Mouse (Mus musculus) forebrain, embryonic 12.5 days (tissue): ENCODE measurements around the gene Lypd4. TPM values are rescaled to one million over a fixed set of nuclear protein-coding genes. Genes with fewer than 3 reads are reported as not detected.
"Not testable (repeated sequence)": the region's sequence is repeated elsewhere in the genome, so short reads cannot be mapped to it uniquely, and the experiment has no call there.

Experiments used
- ATAC-seq: fragments of 200-750 bp; cut with Nextera tagmentation; 2 replicates; pipeline ENCODE4 v1.8.0; 2017; ENCODE audit warnings: moderate TSS enrichment; ENCODE audit not compliant: low FRiP score
- H3K27ac ChIP-seq: fragments of 300-500 bp; sonication (generic); 2 replicates; pipeline ENCODE4 v1.5.1; 2016; ENCODE audit warnings: mild to moderate bottlenecking
- H3K27me3 ChIP-seq: fragments of 300-500 bp; sonication (generic); 2 replicates; pipeline ENCODE4 v1.6.1; 2016; ENCODE audit warnings: mild to moderate bottlenecking
- H3K36me3 ChIP-seq: fragments of 300-500 bp; sonication (generic); replicated peaks from 2 replicates; pipeline ENCODE4 v1.6.1; 2016; ENCODE audit warnings: mild to moderate bottlenecking
- H3K4me1 ChIP-seq: fragments of 300-500 bp; sonication (generic); 2 replicates; pipeline ENCODE4 v1.6.1; 2016
- H3K4me2 ChIP-seq: fragments of 300-500 bp; sonication (generic); 2 replicates; pipeline ENCODE4 v1.6.1; 2016; ENCODE audit warnings: mild to moderate bottlenecking, moderate library complexity
- H3K4me3 ChIP-seq: fragments of 300-500 bp; sonication (generic); replicated peaks from 2 replicates; pipeline ENCODE4 v1.5.1; 2016; ENCODE audit warnings: mild to moderate bottlenecking
- H3K9ac ChIP-seq: fragments of 300-500 bp; sonication (generic); 2 replicates; pipeline ENCODE4 v1.6.1; 2016; ENCODE audit warnings: mild to moderate bottlenecking
- H3K9me3 ChIP-seq: fragments of 300-500 bp; sonication (generic); 2 replicates; pipeline ENCODE4 v1.6.1; 2016
- WGBS: fragments of 180-500 bp; shearing (Covaris S2); methylation state at CpG from one replicate; pipeline ENCODE4 v1.1.7; 2016; 5-methylcytosine and 5-hydroxymethylcytosine counted together
- polyA plus RNA-seq: library from polyadenylated mRNA; unstranded; fragments of >200 nt; fragmentation: Nextera tagmentation; extraction: Ambion mirVana; gene quantifications from 2 replicates; pipeline ENCODE4 v1.2.1, GENCODE M21; 2016

Lypd4 gene
- polyA plus RNA-seq, 1 experiment from 2014 or later = not detected

DNA sequence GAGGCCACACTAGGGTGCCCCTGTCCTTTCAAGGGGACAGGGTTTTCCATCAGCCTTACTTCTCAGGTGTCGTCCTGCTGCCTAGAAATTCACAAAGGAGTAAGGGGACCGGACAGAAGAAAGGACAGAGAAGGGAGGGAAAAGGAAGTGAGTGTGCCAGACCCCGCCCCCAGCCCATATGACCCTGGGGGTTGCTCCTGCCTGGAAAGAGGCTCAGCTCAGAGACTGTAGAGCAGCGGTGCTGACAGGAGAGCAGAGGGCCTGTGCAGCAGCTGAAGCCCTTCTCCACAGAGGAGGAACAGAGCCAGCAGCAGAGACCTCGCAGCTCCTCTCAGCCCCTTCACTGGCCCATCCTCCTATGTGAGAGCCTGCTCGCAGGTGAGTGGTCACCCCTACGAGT, 16.0 kb downstream of the Lypd4 start:
- no peaks in the 10 kb centered on the region for H3K9me3 ChIP-seq
- H3K27me3 ChIP-seq = no peaks in the 10 kb centered on the region
- no peak overlapping the region for H3K9ac ChIP-seq
- WGBS = 43% methylated on average over 7 of the region's 7 CpGs
- H3K27ac ChIP-seq = no peak overlapping the region
- no peak for ATAC-seq
- H3K36me3 ChIP-seq = no peaks in the 10 kb centered on the region
- H3K4me1 ChIP-seq = peaks cover 14% of the 10 kb centered on the region
- H3K4me3 ChIP-seq = no peak overlapping the region
- H3K4me2 ChIP-seq = no peak overlapping the region

- Histone ChIP-seq H3K4me2 (no peak overlapping the region), H3K4me3 (no peak overlapping the region), H3K27me3 (no peaks in the 10 kb centered on the region), H3K4me1 (peaks cover 14% of the 10 kb centered on the region), H3K27ac (no peak overlapping the region), H3K36me3 (no peaks in the 10 kb centered on the region), H3K9me3 (no peaks in the 10 kb centered on the region), H3K9ac (no peak overlapping the region)
- ATAC-seq = no peak
Measured at GRCm38 (mm10) chr7:24853233-24853563, 16.5 kb downstream of the Lypd4 start.

- Histone ChIP-seq H3K4me3 (no peak overlapping the region), H3K27me3 (no peaks in the 10 kb centered on the region), H3K36me3 (no peaks in the 10 kb centered on the region), H3K4me1 (peaks cover 14% of the 10 kb centered on the region), H3K9ac (no peak overlapping the region), H3K4me2 (no peak overlapping the region), H3K27ac (0 out of 2 replicates have a peak overlapping the region, but pooled peaks have one; percentile 25), H3K9me3 (no peaks in the 10 kb centered on the region)
- whole genome bisulfite sequencing = 87% methylated on average over 8 of the region's 8 CpGs
- no peak for ATAC-seq
Measured at GRCm38 (mm10) chr7:24852557-24853232, 17.0 kb downstream of the Lypd4 start.

DNA sequence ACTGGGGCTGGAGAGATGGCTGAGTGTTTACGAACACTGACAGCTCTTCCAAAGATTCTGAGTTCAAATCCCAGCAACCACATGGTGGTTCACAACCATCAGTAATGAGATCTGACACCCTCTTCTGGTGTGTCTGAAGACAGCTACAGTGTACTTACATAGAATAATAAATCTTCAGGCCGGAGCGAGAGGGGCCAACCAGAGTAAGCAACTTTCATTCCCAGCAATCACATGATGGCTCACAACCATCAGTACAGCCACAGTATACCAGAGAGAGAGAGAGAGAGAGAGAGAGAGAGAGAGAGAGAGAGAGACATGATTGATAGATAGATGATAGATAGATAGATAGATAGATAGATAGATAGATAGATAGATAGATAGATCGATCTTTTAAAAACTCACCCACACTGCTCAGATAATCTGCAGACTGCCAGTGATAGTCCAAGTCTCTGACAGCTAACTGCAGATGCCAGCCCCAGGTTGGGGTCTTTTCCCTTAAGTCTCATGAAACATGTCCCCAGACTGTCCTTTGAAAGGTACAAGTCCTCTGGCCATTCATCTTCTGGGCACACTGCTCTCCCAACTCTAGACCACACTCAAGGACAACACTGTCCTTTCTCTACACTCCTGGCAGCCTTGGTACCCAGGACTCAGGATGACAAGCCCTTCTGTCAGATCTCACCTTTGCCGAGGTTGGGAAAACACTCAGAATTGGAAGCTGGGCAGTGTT, 18.0 kb downstream of the Lypd4 start:
- no peak overlapping the region for H3K4me2 ChIP-seq
- no peak for ATAC-seq
- H3K9me3 ChIP-seq = no peaks in the 10 kb centered on the region
- no peak overlapping the region for H3K27ac ChIP-seq
- WGBS = 82% methylated on average over 5 of the region's 5 CpGs
- no peak overlapping the region for H3K4me3 ChIP-seq
- H3K9ac ChIP-seq = no peak overlapping the region
- no peaks in the 10 kb centered on the region for H3K27me3 ChIP-seq
- no peaks in the 10 kb centered on the region for H3K36me3 ChIP-seq
- peaks cover 10% of the 10 kb centered on the region for H3K4me1 ChIP-seq

GRCm38 (mm10) chr7:24850899-24851303, 18.8 kb downstream of the Lypd4 start:
- Histone ChIP-seq H3K9me3 (no peaks in the 10 kb centered on the region), H3K27ac (no peak overlapping the region), H3K4me2 (no peak overlapping the region), H3K27me3 (no peaks in the 10 kb centered on the region), H3K36me3 (no peaks in the 10 kb centered on the region), H3K4me1 (peaks cover 8% of the 10 kb centered on the region), H3K9ac (no peak overlapping the region), H3K4me3 (no peak overlapping the region)
- no peak; the same call in 1 of the 2 replicates for ATAC-seq
- 38% methylated on average over 6 of the region's 6 CpGs for WGBS

GRCm38 (mm10) chr7:24850162-24850561, 19.6 kb downstream of the Lypd4 start:
- no peak overlapping the region for H3K4me3 ChIP-seq
- no peaks in the 10 kb centered on the region for H3K27me3 ChIP-seq
- 0 out of 2 replicates have a peak overlapping the region, but pooled peaks have one; percentile 43 for H3K27ac ChIP-seq
- WGBS = 30% methylated on average over 5 of the region's 5 CpGs
- no peak overlapping the region for H3K4me2 ChIP-seq
- H3K9me3 ChIP-seq = no peaks in the 10 kb centered on the region
- H3K36me3 ChIP-seq = no peaks in the 10 kb centered on the region
- H3K9ac ChIP-seq = no peak overlapping the region
- H3K4me1 ChIP-seq = peaks cover 8% of the 10 kb centered on the region
- no peak for ATAC-seq

DNA sequence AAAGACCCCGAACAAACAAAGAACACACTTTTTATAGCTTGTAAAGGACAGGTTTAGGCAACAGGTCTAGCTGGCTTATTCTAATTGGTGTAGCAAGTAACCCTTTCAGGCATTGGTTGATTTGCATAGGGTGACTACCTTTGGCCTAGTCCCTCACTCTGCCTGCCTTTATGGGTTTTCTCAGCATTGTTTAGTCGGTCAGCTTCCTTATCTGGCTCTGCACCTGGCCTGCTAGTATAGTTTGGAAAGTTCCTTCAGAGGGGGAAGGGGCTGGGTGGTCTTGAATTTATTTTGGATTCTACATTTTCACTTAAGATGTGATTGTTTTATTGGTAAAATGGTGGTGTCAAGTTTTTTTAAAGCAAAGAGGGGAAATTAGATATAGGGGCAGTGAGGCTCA, 23.2 kb downstream of the Lypd4 start:
- not testable (repeated sequence) for H3K27me3 ChIP-seq, H3K27ac ChIP-seq

DNA sequence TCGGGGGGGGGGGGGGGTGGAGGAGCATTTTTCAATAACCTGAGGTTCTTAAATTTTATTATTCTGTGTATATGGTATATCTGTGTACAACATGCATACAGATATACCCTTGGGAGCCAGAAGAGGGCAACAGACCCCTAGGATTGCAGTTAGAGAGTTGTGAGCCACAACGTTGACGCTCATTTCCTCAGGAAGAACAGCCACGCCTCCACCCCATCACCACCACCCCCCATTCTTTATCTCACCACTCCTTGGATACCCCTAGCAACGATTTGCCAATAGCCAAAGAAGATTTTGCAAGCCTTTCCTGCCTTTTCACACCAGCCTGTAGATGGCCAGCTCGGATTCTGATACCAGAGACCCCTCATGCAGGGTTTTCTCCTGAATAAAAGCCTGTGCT, 24.0 kb downstream of the Lypd4 start:
- Histone ChIP-seq H3K4me1 (0 out of 2 replicates have a peak, but pooled peaks cover under 1% of the 10 kb centered on the region), H3K4me3 (no peak overlapping the region), H3K4me2 (no peak overlapping the region), H3K36me3 (no peaks in the 10 kb centered on the region), H3K27ac (no peak overlapping the region), H3K27me3 (no peaks in the 10 kb centered on the region), H3K9ac (no peak overlapping the region), H3K9me3 (no peaks in the 10 kb centered on the region)
- ATAC-seq = no peak; the same call in 1 of the 2 replicates
- 2% methylated on average over 6 of the region's 6 CpGs for WGBS

More for the DNA sequence above, 23.2 kb downstream of the Lypd4 start:
- H3K9ac ChIP-seq, H3K4me1 ChIP-seq, H3K4me3 ChIP-seq, H3K9me3 ChIP-seq, ATAC-seq, H3K36me3 ChIP-seq, H3K4me2 ChIP-seq: not testable (repeated sequence)
- WGBS = 35% methylated on average over 2 of the region's 2 CpGs

- H3K4me3 ChIP-seq = no peak overlapping the region
- no peak for ATAC-seq
- H3K36me3 ChIP-seq = no peaks in the 10 kb centered on the region
- 88% methylated on average over 9 of the region's 9 CpGs for WGBS
- H3K4me1 ChIP-seq = no peaks in the 10 kb centered on the region
- H3K27me3 ChIP-seq = no peaks in the 10 kb centered on the region
- H3K9me3 ChIP-seq = no peaks in the 10 kb centered on the region
- H3K9ac ChIP-seq = no peak overlapping the region
- H3K27ac ChIP-seq = no peak overlapping the region
- H3K4me2 ChIP-seq = no peak overlapping the region
Measured at GRCm38 (mm10) chr7:24845181-24845580, 24.6 kb downstream of the Lypd4 start.

DNA sequence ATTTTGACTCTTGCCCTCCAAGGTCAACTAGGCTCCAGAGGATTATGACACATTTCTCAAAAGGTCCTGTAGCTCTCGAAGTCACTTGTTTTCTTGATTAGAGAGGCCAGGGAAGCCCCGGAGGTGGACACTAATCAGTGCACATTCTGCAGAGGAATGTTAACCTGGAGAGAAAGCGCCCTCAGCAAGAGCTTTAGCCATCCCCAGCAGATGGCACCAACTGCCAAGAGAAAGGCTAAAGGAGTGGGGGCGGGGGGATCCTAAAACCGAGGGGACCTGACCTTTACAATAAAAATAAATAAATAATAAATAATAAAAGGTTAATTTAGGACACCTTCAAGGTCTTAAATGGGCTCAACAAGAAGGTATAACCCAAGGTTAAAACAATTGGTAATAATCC, 25.6 kb downstream of the Lypd4 start:
- Histone ChIP-seq H3K4me3 (no peak overlapping the region), H3K36me3 (no peaks in the 10 kb centered on the region), H3K4me1 (no peaks in the 10 kb centered on the region), H3K27ac (no peak overlapping the region), H3K9me3 (no peaks in the 10 kb centered on the region), H3K27me3 (no peaks in the 10 kb centered on the region), H3K9ac (no peak overlapping the region), H3K4me2 (no peak overlapping the region)
- no peak for ATAC-seq
- WGBS = 46% methylated on average over 5 of the region's 5 CpGs

DNA sequence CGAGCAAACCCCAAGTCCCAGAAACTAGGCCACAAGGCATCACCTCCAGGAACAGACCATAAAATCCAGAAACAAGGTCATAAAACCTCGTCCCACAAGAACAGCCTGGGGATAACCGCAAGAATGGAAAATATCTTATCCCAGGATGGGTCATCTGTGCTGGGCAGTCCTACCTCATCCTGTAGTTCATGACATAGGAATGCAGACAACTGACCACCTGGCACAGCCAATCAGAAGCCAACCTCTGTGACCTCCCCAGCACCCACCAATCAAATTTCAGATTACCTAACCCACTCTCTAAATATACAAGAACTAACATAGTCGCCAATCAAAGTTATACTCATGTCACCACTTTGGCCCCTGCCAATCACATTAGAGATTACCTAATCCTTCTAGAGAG, 28.7 kb downstream of the Lypd4 start:
- 73% methylated on average over 4 of the region's 4 CpGs for WGBS
- no peaks in the 10 kb centered on the region for H3K4me1 ChIP-seq
- ATAC-seq = no peak
- no peaks in the 10 kb centered on the region for H3K9me3 ChIP-seq
- no peaks in the 10 kb centered on the region for H3K27me3 ChIP-seq
- no peak overlapping the region for H3K4me2 ChIP-seq
- no peaks in the 10 kb centered on the region for H3K36me3 ChIP-seq
- no peak overlapping the region for H3K9ac ChIP-seq
- H3K4me3 ChIP-seq = no peak overlapping the region
- H3K27ac ChIP-seq = no peak overlapping the region

DNA sequence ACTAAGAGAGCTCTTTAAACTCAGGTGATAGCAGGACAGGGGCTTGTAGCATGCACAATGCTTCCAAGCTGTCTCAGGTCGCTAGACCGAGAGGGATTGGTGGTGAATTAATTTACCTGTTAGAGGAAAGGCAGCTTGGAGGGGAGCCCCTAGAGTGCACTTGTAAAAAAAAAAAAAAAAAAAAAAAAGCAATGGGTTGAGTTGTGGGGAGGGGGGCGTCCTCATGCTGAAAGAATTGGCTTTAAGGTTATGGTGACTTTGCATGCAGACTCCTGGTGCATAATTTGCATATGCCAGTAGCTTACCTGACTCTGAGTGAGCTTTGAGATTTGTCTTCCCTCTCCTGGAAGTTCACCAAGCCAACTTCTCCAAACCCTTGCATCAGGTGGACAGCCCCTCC, 29.4 kb downstream of the Lypd4 start:
- no peak for ATAC-seq
- Histone ChIP-seq H3K27me3 (no peaks in the 10 kb centered on the region), H3K4me2 (no peak overlapping the region), H3K4me3 (no peak overlapping the region), H3K27ac (no peak overlapping the region), H3K36me3 (no peaks in the 10 kb centered on the region), H3K9ac (no peak overlapping the region), H3K9me3 (no peaks in the 10 kb centered on the region), H3K4me1 (no peaks in the 10 kb centered on the region)
- WGBS = 51% methylated on average over 3 of the region's 3 CpGs

GRCm38 (mm10) chr7:24839410-24839808, 30.3 kb downstream of the Lypd4 start:
- Histone ChIP-seq H3K4me2 (no peak overlapping the region), H3K27ac (no peak overlapping the region), H3K36me3 (no peaks in the 10 kb centered on the region), H3K27me3 (no peaks in the 10 kb centered on the region), H3K9me3 (no peaks in the 10 kb centered on the region), H3K4me3 (no peak overlapping the region), H3K9ac (no peak overlapping the region), H3K4me1 (no peaks in the 10 kb centered on the region)
- WGBS = 88% methylated on average over 8 of the region's 8 CpGs
- no peak for ATAC-seq
